Mouse (Mus musculus) intestine, embryonic 14.5 days (tissue): ENCODE data around the gene Ap2a2. TPM values are rescaled to one million over a fixed set of nuclear protein-coding genes. Genes with fewer than 3 reads are reported as not detected.
A peak's percentile ranks its signal among the peaks of the same experiment; 100 is the strongest.
"Not testable (repeated sequence)": the region's sequence is repeated elsewhere in the genome, so short reads cannot be mapped to it uniquely, and the experiment has no call there.

ENCODE experiments used
- ATAC-seq: fragments of 200-750 bp; cut with Nextera tagmentation; replicated peaks from 2 replicates; pipeline ENCODE4 v1.8.0; 2017; ENCODE audit warnings: low read depth, moderate number of reproducible peaks, moderate TSS enrichment, moderate library complexity; ENCODE audit not compliant: low FRiP score, low TSS enrichment
- DNase-seq: peaks from one replicate; pipeline ENCODE4 v3.0.0-alpha.2; 2018; ENCODE audit warnings: low spot score
- H3K27ac ChIP-seq: fragments of 300-500 bp; sonication (generic); 2 replicates; pipeline ENCODE4 v1.5.1; 2014; ENCODE audit warnings: low read depth, mild to moderate bottlenecking, control low read depth
- H3K27me3 ChIP-seq: fragments of 300-500 bp; sonication (generic); replicated peaks from 2 replicates; pipeline ENCODE4 v1.6.1; 2014; ENCODE audit warnings: low read length, control low read depth; ENCODE audit not compliant: control insufficient read depth, insufficient read depth
- H3K36me3 ChIP-seq: fragments of 300-500 bp; sonication (generic); 2 replicates; pipeline ENCODE4 v1.6.1; 2014; ENCODE audit warnings: low read length, control low read depth; ENCODE audit not compliant: control insufficient read depth, insufficient read depth
- H3K4me1 ChIP-seq: fragments of 300-500 bp; sonication (generic); replicated peaks from 2 replicates; pipeline ENCODE4 v1.6.1; 2014; ENCODE audit warnings: low read length, control low read depth, mixed read lengths; ENCODE audit not compliant: control insufficient read depth, insufficient read depth
- H3K4me2 ChIP-seq: fragments of 300-500 bp; sonication (generic); 2 replicates; pipeline ENCODE4 v1.6.1; 2014; ENCODE audit warnings: low read length
- H3K4me3 ChIP-seq: fragments of 300-500 bp; sonication (generic); 2 replicates; pipeline ENCODE4 v1.5.1; 2014; ENCODE audit warnings: low read depth, low read length, control low read depth, mixed read lengths
- H3K9ac ChIP-seq: fragments of 300-500 bp; sonication (generic); 2 replicates; pipeline ENCODE4 v1.6.1; 2014; ENCODE audit warnings: mild to moderate bottlenecking, low read length
- H3K9me3 ChIP-seq: fragments of 300-500 bp; sonication (generic); 2 replicates; pipeline ENCODE4 v1.6.1; 2016; ENCODE audit warnings: low read length, control low read depth; ENCODE audit not compliant: control insufficient read depth
- WGBS: fragments of 180-500 bp; shearing (Covaris S2); extraction: QIAGEN DNeasy Blood & Tissue Kit; methylation state at CpG from one replicate; pipeline ENCODE4 v1.1.7; 2014; 5-methylcytosine and 5-hydroxymethylcytosine counted together
- polyA plus RNA-seq: library from polyadenylated mRNA; unstranded; fragments of >200 nt; fragmentation: Nextera tagmentation; extraction: Ambion mirVana; gene quantifications from 2 replicates; pipeline ENCODE4 v1.2.1, GENCODE M21; 2014

Gene Ap2a2
- polyA plus RNA-seq, 1 experiment from 2014 or later = 70.0 TPM

GRCm38 (mm10) chr7:141578943-141579342 is 17.0 kb downstream of the Ap2a2 start:
- H3K4me1 ChIP-seq = 0 out of 2 replicates have a peak, but pooled peaks cover 4% of the 10 kb centered on the region
- no peak overlapping the region for H3K9ac ChIP-seq
- WGBS = 91% methylated on average over 2 of the region's 2 CpGs
- H3K27me3 ChIP-seq = no peaks in the 10 kb centered on the region
- H3K27ac ChIP-seq = no peak overlapping the region
- DNase-seq (no peak), ATAC-seq (no peak)
- no peak overlapping the region for H3K4me3 ChIP-seq
- no peaks in the 10 kb centered on the region for H3K9me3 ChIP-seq
- H3K36me3 ChIP-seq = no peaks in the 10 kb centered on the region
- H3K4me2 ChIP-seq = no peak overlapping the region

- Histone ChIP-seq H3K9ac (no peak overlapping the region), H3K4me1 (0 out of 2 replicates have a peak, but pooled peaks cover 4% of the 10 kb centered on the region), H3K27ac (no peak overlapping the region), H3K36me3 (no peaks in the 10 kb centered on the region), H3K4me2 (no peak overlapping the region), H3K27me3 (no peaks in the 10 kb centered on the region), H3K4me3 (no peak overlapping the region), H3K9me3 (no peaks in the 10 kb centered on the region)
- DNase-seq = no peak
- peak; percentile 59; the same call in 1 of the 2 replicates for ATAC-seq
- WGBS = 56% methylated on average over 7 of the region's 7 CpGs
Observed at GRCm38 (mm10) chr7:141581323-141581722, 19.4 kb downstream of the Ap2a2 start.

DNA sequence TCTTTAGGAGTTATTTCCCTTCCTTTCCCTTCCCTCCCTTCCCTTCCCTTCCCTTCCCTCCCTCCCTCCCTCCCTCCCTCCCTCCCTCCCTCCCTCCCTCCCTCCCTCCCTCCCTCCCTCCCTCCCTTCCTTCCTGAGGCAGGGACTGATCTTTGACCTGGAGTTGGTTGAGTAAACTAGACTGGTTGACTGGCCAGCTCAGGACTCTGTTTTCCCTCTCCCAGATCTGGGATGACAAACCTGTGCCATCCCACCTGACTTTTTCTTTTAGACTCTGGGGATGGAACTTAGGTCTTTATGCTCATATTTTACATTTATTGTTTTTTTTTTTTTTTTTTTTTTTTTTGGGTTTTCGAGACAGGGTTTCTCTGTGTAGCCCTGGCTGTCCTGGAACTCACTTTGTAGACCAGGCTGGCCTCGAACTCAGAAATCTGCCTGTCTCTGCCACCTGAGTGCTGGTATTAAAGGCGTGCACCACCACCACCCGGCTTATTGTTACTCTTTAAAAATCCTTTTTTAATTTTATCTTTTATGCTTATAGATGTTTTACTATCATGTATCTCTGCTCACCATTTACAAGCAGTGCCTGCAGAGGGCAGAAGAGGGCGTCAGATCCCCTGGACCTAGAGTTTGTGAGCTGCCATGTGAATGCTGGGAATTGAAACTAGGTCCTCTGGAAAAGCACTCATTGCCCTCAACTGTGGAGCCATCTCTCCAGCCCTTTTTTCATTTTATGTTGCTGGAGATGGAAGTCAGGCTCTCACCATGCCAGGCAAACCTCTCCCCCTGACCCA is 22.3 kb downstream of the Ap2a2 start:
- DNase-seq = no peak
- 0 out of 2 replicates have a peak, but pooled peaks cover 6% of the 10 kb centered on the region for H3K36me3 ChIP-seq
- no peaks in the 10 kb centered on the region for H3K9me3 ChIP-seq
- no peak overlapping the region for H3K9ac ChIP-seq
- ATAC-seq = no peak
- 85% methylated on average over 4 of the region's 5 CpGs for WGBS
- no peak overlapping the region for H3K27ac ChIP-seq
- no peak overlapping the region for H3K4me2 ChIP-seq
- no peaks in the 10 kb centered on the region for H3K27me3 ChIP-seq
- H3K4me1 ChIP-seq = 0 out of 2 replicates have a peak, but pooled peaks cover 4% of the 10 kb centered on the region
- H3K4me3 ChIP-seq = no peak overlapping the region

GRCm38 (mm10) chr7:141585288-141585687 is 23.3 kb downstream of the Ap2a2 start:
- H3K9ac ChIP-seq = no peak overlapping the region
- no peak overlapping the region for H3K4me3 ChIP-seq
- H3K36me3 ChIP-seq = peaks cover 12% of the 10 kb centered on the region
- DNase-seq (no peak), ATAC-seq (no peak)
- no peaks in the 10 kb centered on the region for H3K27me3 ChIP-seq
- H3K4me2 ChIP-seq = no peak overlapping the region
- no peak overlapping the region for H3K27ac ChIP-seq
- no peaks in the 10 kb centered on the region for H3K9me3 ChIP-seq
- 78% methylated on average over 4 of the region's 4 CpGs for WGBS
- 0 out of 2 replicates have a peak, but pooled peaks cover 4% of the 10 kb centered on the region for H3K4me1 ChIP-seq

DNA sequence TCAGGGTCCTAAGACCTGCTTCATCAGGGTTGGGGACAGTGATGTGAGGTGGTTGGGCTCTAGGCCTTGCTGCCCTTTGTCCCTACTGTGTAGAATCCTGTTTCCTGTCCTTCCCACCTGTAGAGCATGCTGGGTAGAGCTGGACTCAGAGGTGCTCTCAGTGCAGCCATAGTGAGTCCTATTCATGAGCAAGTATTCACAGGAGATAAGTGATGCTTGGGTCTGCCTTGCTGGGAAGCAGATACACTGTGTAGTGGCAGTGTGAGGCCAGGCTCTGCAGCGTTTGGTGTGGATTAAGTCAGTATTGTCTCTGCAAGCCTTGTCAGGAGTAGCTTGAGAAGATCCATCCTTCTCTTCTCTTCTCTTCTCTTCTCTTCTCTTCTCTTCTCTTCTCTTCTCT is 23.9 kb downstream of the Ap2a2 start:
- DNase-seq (no peak), ATAC-seq (no peak)
- Histone ChIP-seq H3K27ac (no peak overlapping the region), H3K27me3 (no peaks in the 10 kb centered on the region), H3K36me3 (peaks cover 18% of the 10 kb centered on the region), H3K4me3 (no peak overlapping the region), H3K9me3 (no peaks in the 10 kb centered on the region), H3K4me1 (0 out of 2 replicates have a peak, but pooled peaks cover 4% of the 10 kb centered on the region), H3K9ac (no peak overlapping the region), H3K4me2 (no peak overlapping the region)
- 90% methylated on average over 1 of the region's 1 CpGs for WGBS

GRCm38 (mm10) chr7:141588890-141589289 is 26.9 kb downstream of the Ap2a2 start:
- ATAC-seq = no peak

DNA sequence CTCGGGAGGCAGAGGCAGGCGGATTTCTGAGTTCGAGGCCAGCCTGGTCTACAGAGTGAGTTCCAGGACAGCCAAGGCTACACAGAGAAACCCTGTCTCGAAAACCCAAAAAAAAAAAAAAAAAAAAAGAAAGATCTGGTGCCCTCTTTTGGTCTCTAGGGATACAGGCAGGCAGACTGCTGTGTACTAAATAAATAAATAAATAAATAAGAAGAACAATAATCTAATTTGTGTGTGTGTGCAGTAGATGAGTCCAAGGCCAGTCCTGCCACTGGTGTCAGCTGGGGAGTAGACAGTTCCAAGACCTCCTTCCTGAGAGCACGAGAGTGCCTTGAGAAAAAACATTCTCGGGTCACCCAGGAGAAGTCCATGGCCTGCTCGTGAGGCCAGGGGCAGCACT is 28.3 kb downstream of the Ap2a2 start:
- H3K4me3 ChIP-seq, H3K27me3 ChIP-seq, H3K27ac ChIP-seq, H3K9ac ChIP-seq, ATAC-seq, H3K4me1 ChIP-seq, H3K9me3 ChIP-seq, H3K4me2 ChIP-seq, DNase-seq: not testable (repeated sequence)
- WGBS = 90% methylated on average over 6 of the region's 7 CpGs
- H3K36me3 ChIP-seq = peaks cover 31% of the 10 kb centered on the region

More at GRCm38 (mm10) chr7:141588890-141589289, 26.9 kb downstream of the Ap2a2 start:
- H3K4me2 ChIP-seq = no peak overlapping the region
- no peaks in the 10 kb centered on the region for H3K27me3 ChIP-seq
- H3K4me3 ChIP-seq = no peak overlapping the region
- H3K9ac ChIP-seq = no peak overlapping the region
- peaks cover 26% of the 10 kb centered on the region for H3K36me3 ChIP-seq
- WGBS = 85% methylated on average over 6 of the region's 6 CpGs
- no peaks in the 10 kb centered on the region for H3K4me1 ChIP-seq
- DNase-seq = no peak
- H3K9me3 ChIP-seq = no peaks in the 10 kb centered on the region
- no peak overlapping the region for H3K27ac ChIP-seq

GRCm38 (mm10) chr7:141590959-141591358 is 29.0 kb downstream of the Ap2a2 start:
- no peak overlapping the region for H3K4me3 ChIP-seq
- H3K36me3 ChIP-seq = peaks cover 31% of the 10 kb centered on the region
- no peaks in the 10 kb centered on the region for H3K9me3 ChIP-seq
- ATAC-seq = no peak
- DNase-seq = no peak
- H3K4me1 ChIP-seq = no peaks in the 10 kb centered on the region
- no peak overlapping the region for H3K4me2 ChIP-seq
- 91% methylated on average over 8 of the region's 8 CpGs for WGBS
- no peak overlapping the region for H3K9ac ChIP-seq
- no peak overlapping the region for H3K27ac ChIP-seq
- no peaks in the 10 kb centered on the region for H3K27me3 ChIP-seq

- ATAC-seq (no peak), DNase-seq (no peak)
- H3K4me3 ChIP-seq = no peak overlapping the region
- no peak overlapping the region for H3K4me2 ChIP-seq
- 91% methylated on average over 1 of the region's 1 CpGs for WGBS
- H3K27ac ChIP-seq = no peak overlapping the region
- peaks cover 35% of the 10 kb centered on the region for H3K36me3 ChIP-seq
- no peak overlapping the region for H3K9ac ChIP-seq
- no peaks in the 10 kb centered on the region for H3K27me3 ChIP-seq
- no peaks in the 10 kb centered on the region for H3K4me1 ChIP-seq
- H3K9me3 ChIP-seq = no peaks in the 10 kb centered on the region
Observed at GRCm38 (mm10) chr7:141592096-141592495, 30.1 kb downstream of the Ap2a2 start.
